Mouse (Mus musculus) lung, adult 2 months (tissue): ENCODE measurements around the gene Zfp941.

ENCODE experiments used
- CTCF ChIP-seq: fragments of 200-500 bp; IDR thresholded peaks from 2 replicates; pipeline ENCODE4 v1.5.1; 2011; ENCODE audit warnings: mild to moderate bottlenecking, low read length, control low read depth; ENCODE audit not compliant: insufficient read depth
- POLR2A ChIP-seq: fragments of 200-500 bp; IDR thresholded peaks from 2 replicates; pipeline ENCODE4 v1.6.1; 2011; ENCODE audit warnings: low read depth, mild to moderate bottlenecking, control low read depth, low read length, borderline replicate concordance; ENCODE audit errors: extremely low read depth

DNA sequence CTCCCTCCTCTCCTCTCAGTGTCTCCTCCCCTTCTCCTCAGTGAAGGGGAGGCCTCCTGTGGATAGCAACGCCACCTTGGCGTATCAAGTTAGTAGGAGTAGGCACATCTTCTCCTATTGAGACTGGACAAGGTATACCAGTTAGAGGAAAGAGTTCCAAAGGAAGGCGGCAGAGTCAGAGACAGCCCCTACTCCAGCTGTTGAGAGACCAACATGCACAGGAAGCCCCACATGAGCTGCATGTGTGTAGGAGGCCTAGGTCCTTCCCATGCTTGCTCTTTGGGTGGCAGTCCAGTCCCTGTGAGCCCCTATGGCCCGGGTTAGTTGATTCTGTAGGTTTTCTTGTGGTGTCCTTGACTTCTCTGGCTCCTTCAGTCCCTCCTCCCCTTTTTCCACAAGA lies 11.4 kb upstream of the Zfp941 start:
- no peak for TF ChIP-seq POLR2A
- TF ChIP-seq CTCF: no peak
